Mouse (Mus musculus): ENCODE results near the gene Prdm11. TPM values are rescaled to one million over a fixed set of nuclear protein-coding genes. Genes with fewer than 3 reads are reported as not detected.

Gene Prdm11
- total and polyA plus RNA-seq, 3 experiments = 0.05 to 1.8 (median 0.06) TPM

DNA sequence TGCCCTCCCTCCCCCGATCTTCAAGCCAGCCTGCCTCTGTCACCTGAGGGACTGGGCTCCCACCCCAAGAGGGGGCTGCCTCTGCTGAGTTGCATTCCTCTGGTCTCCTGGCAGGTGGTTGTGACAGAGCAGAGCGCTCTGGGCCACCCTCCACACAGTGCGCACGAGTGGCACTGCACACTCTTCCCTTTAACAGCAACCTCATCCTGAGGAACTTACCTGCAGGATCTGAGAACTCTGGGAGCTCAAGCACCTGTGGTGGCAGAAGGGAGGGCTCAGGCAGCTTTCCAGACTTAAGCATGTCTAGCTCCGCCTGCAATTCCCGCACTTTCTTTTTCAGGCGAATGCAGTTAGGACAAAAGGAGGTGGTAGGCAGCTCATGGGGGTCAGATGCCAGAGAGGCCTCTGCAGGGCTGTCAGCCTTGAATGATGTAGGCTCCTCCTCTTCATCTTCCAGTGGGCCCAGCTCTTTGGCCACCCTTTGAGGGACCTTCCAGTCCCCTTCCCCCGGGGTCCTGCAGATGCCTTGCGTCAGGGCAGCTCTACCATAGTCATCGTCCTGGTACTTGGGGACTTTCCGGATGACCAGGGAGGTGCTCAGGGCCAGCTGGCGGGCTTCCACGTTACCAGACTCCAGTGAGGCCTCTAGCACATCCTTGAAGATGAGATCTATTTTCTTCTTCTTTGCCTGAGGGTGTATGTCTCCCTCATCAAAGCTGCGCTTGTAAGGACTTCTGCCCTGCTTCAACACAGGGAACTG lies 70.8 kb downstream of the Prdm11 start:
- H3K4me1 ChIP-seq (ENCODE audit: control insufficient read depth in 1 of 2, insufficient read depth in 2 of 2) = no peaks in the 10 kb centered on the region
- dilution Hi-C loops (cut with MboI; ENCODE audit: extremely low pct_ligation_motif_present, extremely low pct_unique_long_range_greater_than_20kb, low sequenced_read_pairs) = no loop called here
- no peak overlapping the region for H3K4me2 ChIP-seq (ENCODE audit: insufficient read depth, low read depth, poor library complexity, severe bottlenecking)
- H3K79me2 ChIP-seq (replicated peaks; ENCODE audit: control insufficient read depth, extremely low read depth, insufficient read depth, poor library complexity, severe bottlenecking) = no peaks in the 10 kb centered on the region
- H3K9me3 ChIP-seq (replicated peaks; ENCODE audit: low read length) = no peaks in the 10 kb centered on the region
- DNase-seq (ENCODE audit: extremely low read depth) = no peak
- H3K27ac ChIP-seq (ENCODE audit: insufficient read depth, low read depth) = no peak overlapping the region
- in situ Hi-C loops (cut with MboI; ENCODE audit: low pct_ligation_motif_present, low pct_unique_long_range_greater_than_20kb, low sequenced_read_pairs) = no loop called here
- no peaks in the 10 kb centered on the region for H3K36me3 ChIP-seq (replicated peaks in 1 of 2; ENCODE audit: control insufficient read depth in 1 of 2, insufficient read depth in 1 of 2, low read length in 1 of 2)
- no peak overlapping the region for H3K9ac ChIP-seq (ENCODE audit: insufficient read depth, low read depth)
- no peak for TF ChIP-seq HCFC1 (IDR thresholded peaks at IDR 0.05; ENCODE audit: low read depth, low read length)
- no peak for TF ChIP-seq ETS1 (conservative IDR thresholded peaks at IDR 0.05; ENCODE audit: low read depth, low read length)
- no peak for TF ChIP-seq ZKSCAN1 (IDR thresholded peaks at IDR 0.05; ENCODE audit: borderline replicate concordance, low read depth, low read length)
- TF ChIP-seq POLR2A (IDR thresholded peaks at IDR 0.05; ENCODE audit: low read depth, low read length) = no peak
- no peak for TF ChIP-seq E2F4 (IDR thresholded peaks at IDR 0.05; ENCODE audit: insufficient replicate concordance, low read depth, low read length)
- TF ChIP-seq PAX5 (IDR thresholded peaks at IDR 0.05; ENCODE audit: low read length) = no peak
- no peak for TF ChIP-seq CHD1 (IDR thresholded peaks at IDR 0.05; ENCODE audit: low read depth, low read length)
- no peak for TF ChIP-seq ZC3H11A (IDR thresholded peaks at IDR 0.05; ENCODE audit: low read depth, low read length)
- TF ChIP-seq BHLHE40 (IDR thresholded peaks at IDR 0.05; ENCODE audit: low read depth, low read length) = no peak
- TF ChIP-seq JUN (IDR thresholded peaks at IDR 0.05; ENCODE audit: insufficient read depth, low read depth, low read length) = no peak
- no peak for TF ChIP-seq MXI1 (IDR thresholded peaks at IDR 0.05; ENCODE audit: low read depth, low read length)
- no peak for TF ChIP-seq USF2 (conservative IDR thresholded peaks at IDR 0.05; ENCODE audit: low read depth, low read length)
- no peak for TF ChIP-seq NRF1 (IDR thresholded peaks at IDR 0.05; ENCODE audit: low read depth, low read length)
- no peak for TF ChIP-seq CTCF (conservative IDR thresholded peaks at IDR 0.05 in 1 of 2, IDR thresholded peaks at IDR 0.05 in 1 of 2; ENCODE audit: low read depth in 2 of 2, low read length in 2 of 2)
- H3K27me3 ChIP-seq (replicated peaks) = peaks cover 86% of the 10 kb centered on the region
- H3K4me3 ChIP-seq (replicated peaks in 1 of 3; ENCODE audit: low read depth in 2 of 3, low read length in 2 of 3, poor library complexity in 1 of 3) = no peak overlapping the region

DNA sequence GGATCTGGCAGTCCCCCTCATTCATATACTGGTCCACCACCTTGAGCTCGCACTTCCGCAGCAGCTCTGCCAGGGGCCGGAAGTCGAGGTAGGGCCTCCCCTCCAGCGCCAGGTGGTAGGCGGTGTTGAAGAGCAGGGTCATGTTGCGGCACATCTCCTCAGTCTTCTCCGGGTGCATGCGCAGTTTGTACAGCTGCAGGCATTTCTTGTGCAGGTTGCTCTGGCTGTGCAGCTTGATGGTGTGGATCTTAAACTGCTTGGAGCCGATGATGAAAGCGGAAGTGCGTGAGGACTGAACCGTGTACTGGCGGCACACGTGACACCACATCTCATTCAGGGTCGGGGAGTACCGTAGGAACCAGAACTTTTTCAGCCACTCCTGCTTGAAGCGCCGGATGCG lies 72.3 kb downstream of the Prdm11 start:
- H3K27ac ChIP-seq (ENCODE audit: insufficient read depth, low read depth) = no peak overlapping the region
- no peak overlapping the region for H3K4me3 ChIP-seq (replicated peaks in 1 of 3; ENCODE audit: low read depth in 2 of 3, low read length in 2 of 3, poor library complexity in 1 of 3)
- dilution Hi-C loops (cut with MboI; ENCODE audit: extremely low pct_ligation_motif_present, extremely low pct_unique_long_range_greater_than_20kb, low sequenced_read_pairs) = no loop called here
- no peaks in the 10 kb centered on the region for H3K79me2 ChIP-seq (replicated peaks; ENCODE audit: control insufficient read depth, extremely low read depth, insufficient read depth, poor library complexity, severe bottlenecking)
- DNase-seq (ENCODE audit: extremely low read depth) = no peak
- no peak for TF ChIP-seq UBTF (IDR thresholded peaks at IDR 0.05; ENCODE audit: low read depth, low read length)
- H3K9me3 ChIP-seq (replicated peaks; ENCODE audit: low read length) = no peaks in the 10 kb centered on the region
- no peak overlapping the region for H3K9ac ChIP-seq (ENCODE audit: insufficient read depth, low read depth)
- peaks cover 85% of the 10 kb centered on the region for H3K27me3 ChIP-seq (replicated peaks)
- no peaks in the 10 kb centered on the region for H3K36me3 ChIP-seq (replicated peaks in 1 of 2; ENCODE audit: control insufficient read depth in 1 of 2, insufficient read depth in 1 of 2, low read length in 1 of 2)
- H3K4me1 ChIP-seq (ENCODE audit: control insufficient read depth in 1 of 2, insufficient read depth in 2 of 2) = no peaks in the 10 kb centered on the region
- H3K4me2 ChIP-seq (ENCODE audit: insufficient read depth, low read depth, poor library complexity, severe bottlenecking) = no peak overlapping the region
- in situ Hi-C loops (cut with MboI; ENCODE audit: low pct_ligation_motif_present, low pct_unique_long_range_greater_than_20kb, low sequenced_read_pairs) = no loop called here

Data from CH12.LX (cell line).